Mouse (Mus musculus): ENCODE measurements around the gene Pm20d1.

- TF ChIP-seq CTCF (IDR thresholded peaks at IDR 0.05; ENCODE audit: control insufficient read depth, insufficient read depth, low read length) = no peak
- no peak for TF ChIP-seq POLR2A (IDR thresholded peaks at IDR 0.05; ENCODE audit: borderline replicate concordance, control insufficient read depth, low read depth, low read length)
Observed at GRCm38 (mm10) chr1:131761079-131761831, 35.9 kb upstream of the Pm20d1 start.
